Mouse (Mus musculus): ENCODE data around the gene Cep57. TPM values are rescaled to one million over a fixed set of nuclear protein-coding genes. Genes with fewer than 3 reads are reported as not detected.

Cep57 gene
- 10 to 100 TPM; 10.1 to 10.8 TPM for total RNA-seq (2021)

DNA sequence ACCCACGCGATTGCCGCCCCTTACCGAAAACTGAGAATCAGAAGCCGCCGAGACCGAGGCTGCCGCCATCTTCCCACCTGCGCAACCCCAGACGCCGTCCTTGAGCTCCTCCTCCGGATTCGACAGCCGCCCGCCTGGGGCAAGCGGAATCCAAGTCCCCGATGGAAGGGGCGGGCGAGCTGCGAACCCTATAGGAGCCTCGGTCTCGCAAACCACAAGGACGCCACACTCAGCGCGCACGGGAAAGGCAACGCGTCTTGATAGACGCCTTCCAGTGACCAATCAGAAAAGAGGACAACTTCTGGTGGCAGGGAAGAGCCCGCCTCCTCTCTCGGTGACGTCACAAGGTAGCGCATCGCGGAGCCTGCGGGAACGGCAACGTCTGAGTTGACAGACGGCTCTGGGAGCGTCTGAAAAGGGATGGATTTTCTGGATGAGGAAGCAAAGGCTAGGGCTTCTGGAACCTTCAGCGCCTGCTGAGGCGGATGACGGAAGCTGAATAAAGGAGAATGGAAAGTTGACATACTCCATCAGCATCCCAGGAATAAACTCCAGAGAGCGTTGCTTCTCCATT, at the start of gene Cep57:
TSS of gene Cep57 (minus strand) at position 276 of the 574 bp plus-strand sequence.
- DNase-seq = peak; percentile 91 to 95
- intact Hi-C loops (cut with DNase I) = loop anchor here (1.0 to 5.0 kb wide), 2 partner anchors 78 to 675 kb away; partner anchors contain the start of genes Cwc15 and Kdm4d

DNA sequence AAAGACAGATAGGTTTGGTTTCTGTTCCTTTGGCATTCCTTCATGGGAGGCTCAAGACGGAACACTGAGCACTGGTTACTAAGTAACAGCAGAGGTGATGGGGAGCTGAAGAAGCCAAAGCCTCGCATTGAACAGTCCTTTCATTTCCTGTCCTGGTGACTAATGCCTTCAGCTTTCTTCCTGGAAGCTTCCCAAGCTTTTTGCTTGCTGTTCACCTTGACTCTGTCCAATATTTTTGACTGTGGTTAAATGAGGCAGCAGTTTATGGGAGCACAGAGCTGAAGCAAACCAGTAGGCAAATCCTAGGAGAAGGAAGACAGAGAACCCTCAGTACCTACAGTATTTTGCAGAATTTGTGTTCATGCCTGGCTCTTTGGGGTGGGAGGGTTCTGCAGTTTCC, 48.4 kb upstream of the Cep57 start:
- no peak for DNase-seq
- intact Hi-C loops (cut with DNase I) = no loop called here

DNA sequence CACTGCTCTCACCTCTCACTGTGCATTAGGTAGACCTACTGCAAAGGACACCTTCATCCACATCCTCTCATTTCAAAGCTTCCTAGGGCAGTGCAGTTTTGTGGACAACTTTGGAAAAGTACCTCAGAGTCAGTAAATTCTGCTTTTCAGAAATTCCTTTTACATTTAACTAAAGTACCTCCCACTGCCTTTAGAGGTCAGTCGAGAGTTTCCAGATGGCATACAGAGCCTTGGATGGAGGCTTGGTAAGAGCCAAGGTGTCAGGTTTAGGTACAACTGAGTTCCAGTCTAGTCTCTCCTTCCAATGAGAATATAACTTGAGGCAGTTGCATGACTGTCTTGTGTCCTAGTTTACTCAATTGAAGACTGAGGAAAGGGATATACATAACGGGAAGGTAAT, 47.5 kb upstream of the Cep57 start:
- DNase-seq = no peak
- intact Hi-C loops (cut with DNase I) = no loop called here

DNA sequence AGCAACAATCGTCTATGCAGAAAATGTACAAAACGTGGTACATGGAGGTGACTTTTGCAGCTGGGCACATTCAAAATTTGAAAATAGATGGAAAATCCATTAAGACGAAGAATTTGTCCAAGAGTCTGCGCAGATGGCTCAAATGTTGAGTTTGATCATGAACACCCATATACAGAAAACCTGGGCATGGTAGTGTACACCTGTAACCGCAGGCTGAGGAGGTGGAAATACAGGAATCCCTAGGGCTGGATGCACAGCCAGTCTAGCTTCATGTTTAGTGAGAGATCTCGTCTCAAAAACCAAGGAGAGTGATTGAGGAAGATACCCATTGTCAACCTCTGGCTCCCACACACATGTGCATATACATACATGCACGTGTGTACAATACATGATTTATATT, 44.7 kb upstream of the Cep57 start:
- no peak for DNase-seq
- intact Hi-C loops (cut with DNase I) = no loop called here

DNA sequence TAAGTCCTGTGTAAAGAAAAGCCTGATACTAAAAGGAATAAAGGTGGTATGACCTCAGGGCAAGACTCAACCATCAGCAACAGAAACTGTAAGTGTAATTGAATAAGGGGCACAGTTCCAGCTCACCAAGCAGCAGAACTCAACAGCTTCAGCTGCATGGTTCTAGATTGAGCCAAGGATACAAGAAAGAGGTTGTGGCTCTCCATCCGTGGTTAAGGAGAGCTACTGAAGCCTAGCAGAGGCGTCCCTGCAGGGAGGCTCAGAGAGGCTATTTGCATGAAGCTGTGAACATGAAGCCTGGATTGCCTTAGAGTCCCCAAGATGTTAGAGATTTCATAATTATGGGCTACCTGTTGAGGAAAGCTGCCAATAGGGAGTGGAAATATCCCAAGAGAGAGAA, 40.7 kb upstream of the Cep57 start:
- DNase-seq = no peak
- intact Hi-C loops (cut with DNase I) = no loop called here

DNA sequence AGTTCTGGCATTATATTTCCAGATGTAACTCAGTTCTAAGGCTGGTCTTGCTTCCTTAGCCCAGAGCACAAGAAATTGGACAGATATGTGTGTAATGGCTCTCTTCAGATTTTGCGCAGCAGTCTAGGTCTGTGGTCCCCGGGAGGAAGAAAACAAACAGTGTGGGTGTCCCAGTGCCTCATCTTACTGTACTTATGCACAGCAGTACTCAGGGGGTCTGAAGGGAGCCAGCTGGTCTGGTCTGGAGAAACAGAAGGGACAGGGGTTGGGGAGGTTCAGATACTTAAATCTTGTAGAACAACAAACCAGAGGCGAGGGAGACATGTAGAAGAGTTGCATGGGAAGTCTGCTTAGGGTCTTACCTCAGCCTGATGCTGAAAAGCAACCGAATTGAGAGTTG, 29.9 kb upstream of the Cep57 start:
- DNase-seq = no peak
- intact Hi-C loops (cut with DNase I) = no loop called here

DNA sequence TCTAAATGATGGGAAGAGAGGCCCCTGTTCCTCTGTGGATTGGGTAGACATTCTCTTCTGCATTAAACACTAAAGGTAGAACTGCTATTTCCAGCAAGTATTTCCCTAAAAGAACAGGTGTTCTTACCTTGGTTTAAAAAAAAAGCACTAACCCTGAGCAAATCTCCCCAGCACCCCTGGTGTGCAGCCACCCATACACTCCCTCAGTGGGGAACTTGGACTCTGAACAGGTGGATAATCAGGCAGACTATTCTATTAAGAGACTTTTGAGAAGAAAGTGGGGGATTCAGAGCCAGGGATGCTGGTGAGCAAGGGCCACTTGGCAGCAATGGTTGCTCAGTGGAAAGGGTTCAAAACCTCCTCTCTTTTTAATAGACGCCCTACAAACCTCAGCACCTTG, 29.3 kb upstream of the Cep57 start:
- intact Hi-C loops (cut with DNase I) = no loop called here
- DNase-seq = no peak

DNA sequence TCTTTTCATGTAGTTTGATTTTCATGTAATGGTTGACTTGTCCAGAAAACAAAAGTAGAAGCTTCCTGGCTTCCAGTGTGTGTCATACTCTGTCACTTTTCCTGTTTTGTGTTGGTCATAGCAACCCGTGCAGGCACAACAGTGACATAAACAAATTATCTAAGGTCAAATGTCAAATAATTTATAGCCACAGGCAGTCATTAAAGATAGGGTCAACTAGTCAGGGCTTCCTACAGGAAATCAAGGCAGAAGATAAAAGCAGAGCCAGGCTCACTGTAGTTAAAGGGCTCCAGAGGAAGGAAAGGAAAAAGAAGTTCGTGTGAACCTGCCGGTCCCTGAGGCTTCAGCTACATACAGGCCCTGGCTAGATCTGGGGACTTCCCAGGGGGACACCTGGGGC, 27.0 kb upstream of the Cep57 start:
- intact Hi-C loops (cut with DNase I) = no loop called here

DNA sequence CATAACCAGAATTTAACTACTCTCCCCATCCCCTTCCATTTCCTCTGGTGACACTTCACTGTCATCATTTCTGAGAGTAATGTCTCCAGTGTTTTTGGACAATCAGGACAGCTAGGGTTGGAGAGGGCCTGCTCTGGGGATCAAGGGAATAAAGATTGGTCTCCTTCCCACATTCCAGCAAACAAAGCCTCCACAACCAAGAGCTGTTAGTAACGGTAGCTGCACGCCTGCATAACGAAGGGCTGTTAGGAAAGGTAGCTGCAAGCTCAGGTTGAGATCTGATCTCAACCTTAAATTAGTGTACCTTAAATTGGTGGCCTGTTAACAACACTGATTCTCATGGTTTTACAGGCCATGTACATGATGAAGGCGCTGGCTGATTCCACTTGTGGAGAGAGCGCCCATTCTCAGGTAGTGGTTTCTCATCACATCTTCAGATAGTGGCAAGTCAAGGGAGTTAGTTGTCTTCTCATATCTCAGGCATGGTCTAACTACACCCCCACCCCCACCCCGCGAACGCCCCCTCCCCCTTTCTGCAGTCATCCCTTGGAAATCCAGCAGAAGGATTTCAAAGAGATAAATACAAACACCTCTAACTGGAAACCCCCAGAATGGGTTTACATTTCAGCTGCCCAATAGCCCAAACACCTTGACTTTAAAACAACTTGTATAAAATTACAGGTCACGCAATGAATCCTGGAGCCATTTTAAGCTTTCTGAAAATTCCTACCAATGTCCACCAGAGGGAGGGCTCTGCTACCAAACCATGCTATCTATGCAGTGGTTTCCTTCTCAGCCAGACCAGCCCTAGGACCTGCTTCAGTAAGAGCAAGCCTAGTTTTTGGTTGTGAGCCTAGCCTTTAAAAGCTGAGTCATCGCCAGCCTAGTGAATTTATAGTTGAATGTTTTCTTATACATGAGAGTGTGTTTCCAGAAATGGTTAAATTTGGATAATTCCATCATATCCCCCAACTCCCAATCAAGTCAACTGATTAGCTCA, 21.9 kb upstream of the Cep57 start:
- no peak for DNase-seq

More for the DNA sequence above, 27.0 kb upstream of the Cep57 start:
- DNase-seq = no peak

DNA sequence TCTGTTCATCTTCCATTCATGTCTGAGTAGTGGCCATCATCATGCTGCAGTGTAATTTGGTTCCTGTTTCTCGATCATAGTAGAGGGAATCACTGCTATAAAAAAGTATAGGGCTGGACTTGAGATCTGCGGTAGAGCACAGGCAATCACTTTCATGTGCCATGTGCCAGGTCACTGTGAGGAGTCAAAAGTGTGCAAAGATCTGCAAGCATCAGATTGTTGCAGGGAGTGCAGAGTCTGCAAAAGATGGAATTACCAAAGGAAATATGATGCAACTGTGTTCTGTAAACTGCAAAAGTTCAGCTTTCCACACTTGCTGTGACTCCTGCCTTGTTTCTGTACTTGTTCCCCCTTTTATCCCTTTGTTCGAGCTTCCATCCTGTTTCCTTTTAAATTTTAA, 20.7 kb upstream of the Cep57 start:
- DNase-seq = no peak

More for the DNA sequence above, 21.9 kb upstream of the Cep57 start:
- intact Hi-C loops (cut with DNase I) = loop anchor here (2.0 kb wide), 1 partner anchor 494 kb away; no protein-coding TSS in a partner anchor

DNA sequence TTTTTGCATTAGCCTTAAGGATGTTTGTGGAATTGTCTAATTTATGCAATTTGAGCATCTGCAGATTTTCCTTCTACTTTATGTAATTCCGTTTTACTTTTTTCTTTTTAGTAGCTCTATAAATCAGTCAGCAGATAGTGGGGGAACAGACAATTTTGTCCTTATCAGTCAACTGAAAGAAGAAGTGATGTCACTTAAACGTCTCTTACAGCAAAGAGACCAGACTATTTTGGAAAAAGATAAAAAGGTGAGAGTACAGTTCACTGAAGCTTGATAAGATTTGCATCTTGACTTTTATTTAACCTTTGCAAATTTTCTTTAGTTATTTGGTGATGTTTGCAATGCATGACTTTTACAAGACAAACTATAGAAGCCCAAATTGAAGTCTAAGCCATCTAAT, 9.8 kb upstream of the Cep57 start:
- intact Hi-C loops (cut with DNase I) = no loop called here

More for the DNA sequence above, 20.7 kb upstream of the Cep57 start:
- intact Hi-C loops (cut with DNase I) = no loop called here

DNA sequence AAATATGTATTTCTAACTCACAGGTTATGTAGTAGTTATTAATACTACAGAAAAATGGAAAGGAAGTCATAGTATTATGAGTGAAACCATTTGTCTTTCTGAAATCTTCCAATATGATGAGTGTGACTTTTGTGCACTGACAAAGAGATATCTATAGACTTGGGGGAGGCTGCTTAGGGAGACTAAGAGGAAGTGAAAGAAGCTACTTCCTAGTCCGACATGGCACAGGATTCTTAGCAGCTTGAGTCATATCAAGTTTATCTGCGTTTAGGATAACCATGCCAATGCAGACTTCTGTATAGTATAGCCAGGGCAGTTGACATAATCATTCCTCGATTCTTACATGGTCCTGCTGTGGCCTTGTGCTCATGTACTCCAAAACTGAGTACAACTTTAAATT, 8.3 kb upstream of the Cep57 start:
- DNase-seq = no peak
- intact Hi-C loops (cut with DNase I) = no loop called here

More for the DNA sequence above, 9.8 kb upstream of the Cep57 start:
- DNase-seq = no peak

DNA sequence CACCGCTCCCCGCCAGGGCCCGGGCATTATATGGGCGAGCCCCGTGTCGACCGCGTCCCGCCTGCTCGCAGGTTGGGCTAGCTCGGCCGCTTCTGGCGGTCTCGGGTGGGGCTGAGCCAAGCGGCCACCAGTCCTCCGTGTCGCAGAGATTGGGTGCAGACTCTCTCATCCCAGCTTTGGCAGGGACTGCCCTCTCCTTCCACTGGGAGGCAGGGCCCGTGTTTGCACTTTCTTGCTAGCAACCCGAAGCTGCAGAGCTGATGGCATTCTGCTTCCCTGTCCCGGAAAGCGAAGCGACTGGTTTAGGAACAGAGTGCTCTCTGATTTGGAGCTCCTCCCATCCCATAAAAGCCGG, 1.2 kb upstream of the Cep57 start:
- intact Hi-C loops (cut with DNase I) = loop anchor here (5.0 kb wide), 1 partner anchor 674 kb away; the partner anchor contains the start of genes Cwc15 and Kdm4d
- no peak for DNase-seq

DNA sequence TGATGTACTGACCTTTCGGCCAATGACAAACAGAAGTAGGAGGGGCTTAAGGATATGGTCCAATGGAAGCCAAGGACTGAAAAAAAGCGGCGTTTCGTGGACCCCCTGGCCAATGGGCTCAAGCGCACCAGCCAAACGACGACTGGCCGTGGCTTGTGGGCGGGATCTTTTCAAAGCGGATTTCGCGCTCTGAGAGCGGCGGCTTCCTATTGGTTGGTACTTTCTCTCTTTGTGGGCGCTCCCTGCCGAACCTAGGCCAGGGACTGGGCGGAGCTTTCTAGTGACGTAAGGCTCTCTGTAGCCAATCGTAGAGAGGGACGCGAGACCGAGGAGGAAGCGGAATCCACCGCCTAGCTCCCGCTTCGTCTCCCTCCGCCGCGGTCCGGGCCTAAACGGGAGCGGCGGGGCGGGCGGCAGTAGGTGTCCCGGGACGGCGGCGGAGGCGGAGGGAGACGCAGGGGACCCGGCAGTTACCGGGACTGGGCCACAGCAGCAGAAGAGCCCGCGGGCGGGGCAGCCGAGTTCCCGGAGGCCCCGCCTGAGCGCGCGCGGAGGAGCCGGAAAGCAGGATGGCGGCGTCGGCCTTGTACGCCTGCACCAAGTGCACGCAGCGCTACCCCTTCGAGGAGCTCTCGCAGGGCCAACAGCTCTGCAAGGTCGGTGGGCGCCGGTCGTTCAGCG, 639 bp upstream of the Cep57 start, which contains the start of gene Fam76b:
TSS of gene Fam76b (plus strand) at position 311 of the 681 bp plus-strand sequence.
- intact Hi-C loops (cut with DNase I) = loop anchor here (1.0 to 5.0 kb wide), 2 partner anchors 78 to 675 kb away; partner anchors contain the start of genes Cwc15 and Kdm4d
- DNase-seq = peak; percentile 99

DNA sequence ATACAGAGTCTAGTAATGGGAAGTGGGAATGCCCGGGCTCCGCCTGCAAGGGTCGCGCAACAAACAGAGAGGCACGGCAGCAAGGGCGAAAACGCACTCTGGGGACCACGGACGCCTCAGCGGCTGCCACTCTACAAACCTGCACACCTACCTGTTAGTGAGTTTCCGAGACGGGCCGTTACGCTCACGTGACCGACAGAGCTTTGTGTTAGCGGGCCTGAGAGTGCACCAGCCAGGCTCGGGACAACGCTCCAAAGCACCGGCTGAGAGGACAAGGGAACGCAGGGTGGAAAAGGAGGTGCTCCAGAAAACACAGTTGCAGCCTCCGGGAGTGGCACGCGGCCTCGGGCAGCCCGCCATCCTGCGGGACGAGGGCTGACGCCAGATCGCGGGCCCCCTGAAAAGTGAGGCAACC, 509 bp downstream of the Cep57 start:
- intact Hi-C loops (cut with DNase I) = loop anchor here (5.0 kb wide), 1 partner anchor 676 kb away; the partner anchor contains the start of genes Cwc15 and Kdm4d
- no peak for DNase-seq

DNA sequence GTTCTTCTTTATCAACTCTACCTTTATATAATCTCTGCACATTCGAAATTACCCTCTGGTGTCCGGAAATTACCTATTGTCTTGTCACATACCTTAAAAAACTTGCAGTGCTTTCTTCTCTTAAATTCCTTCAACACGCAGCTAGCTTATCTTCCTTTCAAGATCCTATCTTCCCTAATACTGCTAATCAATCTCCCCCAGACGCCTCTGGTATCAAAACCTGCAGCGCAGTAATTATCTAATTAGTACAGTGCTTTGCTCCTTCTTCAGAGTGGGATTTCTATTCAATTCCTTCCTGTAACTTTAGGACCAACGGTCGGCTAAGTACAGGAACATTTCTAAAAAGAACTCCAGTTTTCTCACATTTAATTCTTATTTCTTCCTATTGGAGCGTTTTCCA, 1.0 kb downstream of the Cep57 start:
- intact Hi-C loops (cut with DNase I) = loop anchor here (2.0 to 5.0 kb wide), 2 partner anchors 581 to 676 kb away; partner anchors contain the start of genes Cwc15, Jrkl and Kdm4d
- DNase-seq = no peak

DNA sequence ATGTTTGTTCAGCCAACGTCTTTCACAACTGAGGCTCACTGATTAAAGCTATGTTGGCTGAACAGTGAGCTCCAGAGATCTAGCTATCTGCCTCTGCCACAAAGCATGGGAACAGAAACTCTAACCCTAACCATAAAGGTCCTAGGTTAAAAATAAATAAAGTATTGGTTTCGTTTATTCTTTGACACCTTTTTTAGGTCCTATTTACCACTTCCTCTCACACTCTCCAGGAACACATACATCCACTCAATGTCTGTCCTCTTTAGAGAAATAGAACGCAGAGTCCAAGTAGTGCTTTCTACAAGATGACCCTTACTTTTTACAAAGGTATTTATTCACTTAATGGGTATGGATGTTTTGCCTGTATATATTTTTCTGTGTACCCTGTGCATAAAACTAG, 6.1 kb downstream of the Cep57 start:
- intact Hi-C loops (cut with DNase I) = no loop called here
- no peak for DNase-seq

DNA sequence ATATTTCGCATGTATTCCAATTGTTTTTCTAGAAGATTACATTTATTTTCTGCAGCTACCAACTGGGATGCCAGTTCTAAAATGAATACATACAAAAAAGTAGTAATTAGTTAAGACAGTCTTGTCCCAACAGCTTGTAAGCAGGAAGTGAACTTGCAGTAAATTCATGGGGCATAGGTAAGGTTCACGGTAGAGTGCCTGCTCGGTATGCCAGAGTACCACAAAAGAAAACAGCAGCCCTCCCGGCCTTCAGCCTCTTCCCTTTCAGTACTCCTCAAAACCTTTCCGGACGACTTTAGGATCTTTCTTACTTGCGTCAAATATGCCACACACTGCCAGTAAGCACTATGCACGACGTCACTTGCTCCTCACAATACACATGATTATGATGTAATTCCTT, 8.5 kb downstream of the Cep57 start:
- no peak for DNase-seq
- intact Hi-C loops (cut with DNase I) = no loop called here

DNA sequence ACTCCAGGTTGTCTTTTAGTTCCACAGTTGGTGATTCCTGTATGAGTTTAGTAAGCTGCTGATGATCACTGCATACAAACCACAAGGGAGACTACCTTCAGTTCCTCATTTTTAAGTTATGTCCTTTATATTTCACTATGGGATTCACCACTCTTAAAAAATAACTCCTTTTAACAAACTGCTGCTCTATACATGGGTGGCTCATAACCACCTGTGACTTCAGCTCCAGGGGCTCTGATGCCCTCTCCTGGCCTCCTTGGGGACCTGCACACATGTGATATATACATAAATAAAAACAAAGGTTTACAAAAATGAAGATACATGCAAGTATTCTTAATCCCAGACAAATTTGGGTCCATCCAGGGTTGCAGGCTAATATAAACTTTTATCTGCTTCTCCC, 17.0 kb downstream of the Cep57 start:
- no peak for DNase-seq
- intact Hi-C loops (cut with DNase I) = no loop called here

DNA sequence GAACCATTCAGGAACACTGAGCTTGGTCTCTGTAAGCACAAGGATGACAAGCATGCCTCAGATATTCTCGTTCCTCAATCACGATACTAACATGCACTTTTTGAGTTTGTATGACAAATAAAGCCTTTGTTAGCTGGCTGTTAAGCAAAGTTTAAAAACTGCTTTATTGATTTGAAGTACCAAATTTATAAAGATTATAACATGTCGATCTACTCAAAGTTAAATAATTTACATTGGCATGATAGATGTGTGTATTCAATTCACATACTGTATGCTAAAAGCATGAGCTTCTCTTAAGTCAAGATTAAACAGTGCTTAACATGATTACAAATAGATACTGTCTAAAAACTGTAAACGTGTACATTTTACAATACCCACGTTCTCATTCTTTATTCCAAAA, 19.2 kb downstream of the Cep57 start:
- no peak for DNase-seq
- intact Hi-C loops (cut with DNase I) = no loop called here

DNA sequence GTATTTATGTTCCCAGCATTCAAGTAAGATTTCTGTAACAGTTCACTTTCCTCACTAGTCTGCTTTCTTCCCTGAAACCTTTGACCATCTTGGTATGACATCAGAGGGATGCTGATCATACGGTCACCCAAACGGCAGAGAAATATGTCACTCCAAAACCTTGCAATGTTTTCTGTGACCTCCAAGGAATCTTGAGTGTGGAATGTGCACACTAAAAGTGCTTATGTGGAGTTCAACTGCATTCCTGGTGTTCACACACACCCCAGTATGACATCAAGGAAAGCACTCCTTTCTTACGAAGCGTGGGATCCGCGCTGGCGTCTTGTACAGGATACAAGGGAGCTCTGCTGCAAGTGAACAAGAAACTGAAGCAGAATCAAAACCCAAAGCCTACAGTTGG, 20.1 kb downstream of the Cep57 start:
- no peak for DNase-seq
- intact Hi-C loops (cut with DNase I) = no loop called here
